Mouse (Mus musculus): ENCODE data around the gene Cyp27b1.

DNA sequence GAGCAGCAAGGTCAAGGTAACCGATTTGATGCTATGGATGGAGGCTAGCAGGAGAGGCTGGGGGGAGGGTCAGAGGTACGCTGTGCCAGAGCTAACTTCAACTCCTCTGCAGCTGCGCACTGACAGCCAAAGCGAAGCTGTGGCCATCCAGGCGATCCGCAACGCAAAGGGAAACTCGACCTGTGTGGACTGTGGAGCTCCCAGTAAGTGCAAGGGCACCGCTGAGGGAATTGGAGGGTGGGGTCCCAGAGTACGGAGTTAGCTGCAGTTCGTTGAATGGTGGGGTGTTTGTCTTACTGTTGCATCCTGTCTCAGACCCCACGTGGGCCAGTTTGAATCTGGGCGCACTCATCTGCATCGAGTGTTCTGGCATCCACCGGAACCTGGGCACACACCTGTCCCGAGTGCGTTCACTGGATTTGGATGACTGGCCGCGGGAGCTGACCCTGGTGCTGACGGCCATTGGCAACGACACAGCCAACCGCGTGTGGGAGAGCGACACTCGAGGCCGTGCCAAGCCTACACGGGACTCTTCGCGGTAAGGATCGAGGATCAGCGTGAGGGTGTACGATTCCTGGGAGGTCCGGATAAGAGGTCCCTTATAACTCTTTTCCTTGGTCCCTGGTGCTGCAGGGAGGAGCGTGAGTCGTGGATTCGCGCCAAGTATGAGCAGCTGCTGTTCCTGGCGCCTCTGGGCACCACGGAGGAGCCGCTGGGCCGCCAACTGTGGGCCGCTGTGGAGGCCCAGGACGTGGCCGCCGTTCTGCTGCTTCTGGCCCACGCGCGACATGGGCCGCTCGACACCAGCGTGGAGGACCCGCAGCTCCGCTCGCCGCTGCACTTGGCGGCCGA lies 42.7 kb downstream of the Cyp27b1 start:
- TF ChIP-seq POLR2A (IDR thresholded peaks at IDR 0.05; ENCODE audit: borderline replicate concordance, low read depth, low read length) (no peak), CTCF (IDR thresholded peaks at IDR 0.05; ENCODE audit: low read depth, low read length) (no peak)
